Mouse (Mus musculus) embryo, embryonic 11.5 days (tissue): ENCODE data around the gene Cyp2t4.
A peak's percentile ranks its signal among the peaks of the same experiment; 100 is the strongest.

Experiments used
- DNase-seq: peaks from one replicate; pipeline ENCODE4 v3.0.0-alpha.2; 2012; ENCODE audit warnings: low read depth, low spot score

Cyp2t4 gene

GRCm38 (mm10) chr7:27182498-27182897, 29.0 kb downstream of the Cyp2t4 start:
- DNase-seq = no peak

- no peak for DNase-seq
Observed at GRCm38 (mm10) chr7:27184964-27185363, 31.4 kb downstream of the Cyp2t4 start.

DNA sequence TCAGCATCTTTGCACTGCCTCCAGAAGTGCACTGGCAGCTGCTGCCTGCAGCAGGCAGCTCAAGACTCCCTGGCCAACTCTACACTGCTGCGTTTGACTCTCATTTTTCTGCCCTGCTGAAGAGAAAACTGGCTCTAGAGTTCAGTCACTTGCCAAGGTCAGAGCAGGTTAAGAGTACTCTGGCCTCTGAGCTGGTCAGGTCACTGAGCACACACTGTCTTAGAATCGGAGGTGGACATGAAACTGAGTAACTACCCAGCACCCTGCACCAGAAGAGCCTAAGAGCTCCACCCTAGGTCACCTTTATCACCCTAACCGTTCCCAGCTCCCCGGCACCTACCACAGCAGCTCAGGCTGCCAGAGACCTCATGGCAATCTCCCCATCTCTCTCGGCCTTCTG, 32.5 kb downstream of the Cyp2t4 start:
- no peak for DNase-seq

DNA sequence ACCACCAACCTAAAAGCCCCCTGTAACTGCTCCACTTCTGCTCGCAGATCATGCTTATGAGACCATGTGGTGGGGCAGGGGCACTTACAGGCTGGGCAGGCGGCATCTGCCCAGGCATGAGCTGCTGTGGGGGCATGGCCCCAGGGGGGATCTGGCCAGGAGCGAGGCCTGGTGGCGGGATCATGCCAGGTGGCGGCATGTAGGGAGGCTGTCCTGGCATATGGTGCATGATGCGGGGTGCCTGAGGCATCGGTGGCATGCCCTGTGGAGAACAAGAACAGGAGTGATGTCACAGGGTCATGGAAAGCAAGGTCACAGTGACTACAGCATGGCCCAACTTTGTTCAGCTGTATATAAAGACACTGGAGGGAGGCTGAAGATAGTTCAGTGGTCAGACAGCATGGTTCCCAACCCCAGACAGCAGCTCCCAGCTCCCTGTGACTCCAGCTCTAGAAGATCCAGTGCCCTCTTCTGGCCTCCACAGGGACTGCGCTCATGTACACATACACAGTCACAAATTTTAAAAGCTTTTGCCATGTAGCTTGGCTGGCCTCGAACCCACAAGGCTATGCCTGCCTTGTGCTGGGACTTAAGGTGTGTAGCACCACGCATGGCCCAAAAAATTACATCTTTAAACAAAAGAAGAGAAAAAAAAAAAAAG, 35.9 kb downstream of the Cyp2t4 start:
- no peak for DNase-seq

DNA sequence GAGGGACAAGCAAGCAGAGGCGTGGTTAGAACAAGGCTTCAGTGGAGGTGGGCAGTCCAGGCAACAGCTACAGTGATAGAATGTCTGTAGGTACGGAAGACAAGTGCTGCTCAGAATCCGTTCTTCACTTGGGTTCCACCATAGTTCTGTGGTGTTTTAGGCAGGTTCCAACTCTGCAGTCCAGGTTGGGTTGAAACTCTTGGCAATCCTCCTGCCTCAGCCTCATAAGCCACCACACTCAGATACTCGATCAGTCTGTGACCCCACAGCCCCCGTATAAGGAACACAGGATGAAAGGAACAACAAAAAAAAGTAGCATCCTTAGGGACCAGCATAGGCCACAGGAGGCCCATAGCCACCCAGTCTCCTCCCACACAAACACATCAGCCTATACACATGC, 38.9 kb downstream of the Cyp2t4 start:
- DNase-seq = no peak

DNA sequence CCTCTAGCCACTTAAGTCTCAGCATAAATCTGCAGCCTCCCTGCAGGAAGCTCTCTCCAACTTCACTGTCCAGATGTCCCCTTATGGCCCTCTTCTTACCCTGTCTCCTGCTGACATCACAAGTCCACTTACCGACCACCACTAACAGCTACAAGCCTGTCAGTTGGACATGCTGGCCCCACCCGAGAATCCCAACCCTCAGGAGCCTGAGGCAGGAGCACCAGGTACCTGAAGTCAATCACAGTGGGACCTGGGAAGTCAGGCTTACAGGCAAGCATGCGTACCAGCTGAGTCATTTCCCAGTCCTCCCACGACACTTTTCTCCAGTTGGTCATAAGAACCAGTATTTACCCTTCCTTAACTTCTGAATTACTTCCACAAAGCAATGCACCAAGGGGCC, 40.2 kb downstream of the Cyp2t4 start:
- DNase-seq = no peak

- peak; percentile 97 for DNase-seq
Observed at GRCm38 (mm10) chr7:27195681-27196611, 42.4 kb downstream of the Cyp2t4 start, which contains the start of the genes BC024978 and Snrpa. BC024978 (plus strand) TSS chr7:27195781. Snrpa (minus strand) TSS chr7:27196271.

DNA sequence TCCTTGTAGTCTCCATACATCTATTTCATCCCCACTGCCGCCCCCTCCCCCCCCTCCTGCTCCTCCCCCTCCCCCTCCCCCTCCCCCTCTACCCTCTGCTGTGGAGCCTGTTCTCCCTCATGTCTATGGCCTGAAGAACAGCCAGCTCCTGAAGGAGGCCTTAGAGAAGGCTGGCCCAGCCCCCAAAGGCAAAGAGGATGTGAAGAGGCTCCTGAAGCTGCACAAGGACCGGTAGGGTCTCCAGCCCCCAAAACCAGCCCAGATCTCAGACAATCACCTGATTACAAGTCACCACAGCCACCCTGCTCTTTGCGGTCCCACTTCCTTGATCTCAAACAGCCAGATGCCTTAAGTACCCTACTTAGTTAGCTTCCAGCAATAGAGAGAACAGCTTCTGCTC, 43.6 kb downstream of the Cyp2t4 start:
- DNase-seq = no peak

GRCm38 (mm10) chr7:27197634-27198033, 44.1 kb downstream of the Cyp2t4 start:
- DNase-seq = no peak

- no peak for DNase-seq
Observed at GRCm38 (mm10) chr7:27198355-27198754, 44.8 kb downstream of the Cyp2t4 start.

GRCm38 (mm10) chr7:27198779-27199178, 45.3 kb downstream of the Cyp2t4 start:
- DNase-seq = no peak

DNA sequence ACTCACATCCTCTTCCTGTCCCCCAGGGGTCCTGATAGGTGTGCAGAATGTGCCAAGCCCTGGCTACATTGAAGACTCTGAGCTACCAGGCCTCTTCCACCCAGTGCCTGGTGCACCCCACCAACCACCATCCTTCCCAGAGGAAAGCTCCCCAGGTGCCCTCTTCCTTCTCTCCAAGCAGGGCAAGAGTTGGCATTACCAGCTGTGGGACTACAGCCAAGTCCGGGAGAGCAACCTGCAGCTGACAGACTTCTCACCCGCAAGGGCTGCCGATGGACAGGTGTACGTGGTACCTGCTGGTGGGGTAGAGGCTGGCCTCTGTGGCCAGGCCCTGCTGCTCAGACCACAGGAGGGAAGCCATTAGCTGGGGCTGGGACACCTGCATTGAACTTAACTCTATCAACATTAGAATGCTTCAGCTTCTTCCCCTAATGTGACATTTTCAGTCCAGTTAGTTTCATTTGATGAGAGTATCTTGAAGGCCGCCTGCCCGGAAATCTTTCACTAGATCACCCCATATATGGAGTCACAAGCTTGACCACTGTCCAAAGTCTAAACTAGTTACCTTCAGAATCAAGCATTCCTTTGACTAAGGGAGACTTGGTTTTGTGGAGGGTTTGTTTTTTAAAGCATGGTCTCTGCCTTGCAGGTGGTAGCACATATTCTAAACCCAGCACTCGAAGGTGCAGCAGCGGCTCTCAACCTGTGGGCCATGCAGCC, 50.4 kb downstream of the Cyp2t4 start:
- no peak for DNase-seq
